In genomic region chr12:90113351-90113791, GRCm38 (mm10) we compare ENCODE assay signal across 14 mouse cellular contexts.
DNase-seq lines count a peak whose midpoint lies in the region; ATAC-seq lines count a peak whose summit lies in the region.
"Had no signal": no experiment of that assay in that cellular context is flagged by ENCODE, and none has a peak within 500 bp of the region (broad histone marks: within the 10 kb centered on the region; RNA-seq: fewer than 3 reads in every experiment).

No protein-coding gene starts in this region.

- no peaks in the 10 kb centered on the region for H3K27me3 ChIP-seq in forebrain, embryonic 12.5 days
- no peaks in the 10 kb centered on the region for H3K27me3 ChIP-seq in forebrain, embryonic 10.5 days (ENCODE audit: poor library complexity, severe bottlenecking)
- no peaks in the 10 kb centered on the region for H3K27me3 ChIP-seq in hindbrain, embryonic 15.5 days
- H3K27me3 ChIP-seq: embryonic facial prominence, embryonic 13.5 days; stomach, embryonic 15.5 days had no signal

- no peaks in the 10 kb centered on the region for H3K9me3 ChIP-seq in forebrain, embryonic 12.5 days
- H3K9me3 ChIP-seq in forebrain, embryonic 10.5 days, result no peaks in the 10 kb centered on the region
- H3K9me3 ChIP-seq in hindbrain, embryonic 15.5 days, result no peaks in the 10 kb centered on the region
- H3K9me3 ChIP-seq: embryonic facial prominence, embryonic 13.5 days; heart, embryonic 10.5 days; limb, embryonic 10.5 days; stomach, embryonic 15.5 days had no signal

- H3K36me3 ChIP-seq in forebrain, embryonic 12.5 days (replicated peaks), result no peaks in the 10 kb centered on the region
- H3K36me3 ChIP-seq in forebrain, embryonic 10.5 days (replicated peaks), result no peaks in the 10 kb centered on the region
- no peaks in the 10 kb centered on the region for H3K36me3 ChIP-seq in hindbrain, embryonic 15.5 days
- H3K36me3 ChIP-seq: embryonic facial prominence, embryonic 13.5 days; heart, embryonic 10.5 days; limb, embryonic 10.5 days; stomach, embryonic 15.5 days had no signal

- no peak overlapping the region for H3K27ac ChIP-seq in forebrain, embryonic 12.5 days
- no peak overlapping the region for H3K27ac ChIP-seq in forebrain, embryonic 10.5 days
- H3K27ac ChIP-seq in hindbrain, embryonic 15.5 days (replicated peaks), result peak overlapping the region; percentile 31; the same call in 1 of the 2 replicates
- H3K27ac ChIP-seq: embryonic facial prominence, embryonic 13.5 days; heart, embryonic 10.5 days; kidney, postnatal 0 days; limb, embryonic 10.5 days; stomach, embryonic 15.5 days had no signal

- ATAC-seq in forebrain, embryonic 12.5 days (ENCODE audit: low FRiP score), result peak; percentile 60; the same call in 1 of the 2 replicates
- ATAC-seq in hindbrain, embryonic 15.5 days (ENCODE audit: low FRiP score, low read depth), result peak; percentile 85; the same call in 1 of the 2 replicates

- no peak overlapping the region for H3K9ac ChIP-seq in forebrain, embryonic 12.5 days
- no peak overlapping the region for H3K9ac ChIP-seq in hindbrain, embryonic 15.5 days
- H3K9ac ChIP-seq: embryonic facial prominence, embryonic 13.5 days; stomach, embryonic 15.5 days had no signal

- no peak overlapping the region for H3K4me3 ChIP-seq in forebrain, embryonic 12.5 days (replicated peaks)
- H3K4me3 ChIP-seq in forebrain, embryonic 10.5 days, result no peak overlapping the region
- H3K4me3 ChIP-seq in hindbrain, embryonic 15.5 days, result no peak overlapping the region
- H3K4me3 ChIP-seq: embryonic facial prominence, embryonic 13.5 days; heart, embryonic 10.5 days; limb, embryonic 10.5 days; stomach, embryonic 15.5 days had no signal

- no peaks in the 10 kb centered on the region for H3K4me1 ChIP-seq in forebrain, embryonic 12.5 days
- no peaks in the 10 kb centered on the region for H3K4me1 ChIP-seq in forebrain, embryonic 10.5 days
- no peaks in the 10 kb centered on the region for H3K4me1 ChIP-seq in hindbrain, embryonic 15.5 days (replicated peaks)
- H3K4me1 ChIP-seq: embryonic facial prominence, embryonic 13.5 days; heart, embryonic 10.5 days; limb, embryonic 10.5 days; stomach, embryonic 15.5 days had no signal

- DNase-seq in forebrain, embryonic 10.5 days (ENCODE audit: extremely low spot score, low spot score), result no peak
- peak; percentile 37 for DNase-seq in retina, postnatal 1 day
- DNase-seq in retina, embryonic 14.5 days (ENCODE audit: low spot score), result no peak
- DNase-seq in adrenal gland, postnatal 10 days, result no peak
- no peak for DNase-seq in kidney, postnatal 14 days
- no peak for DNase-seq in testis, postnatal 14 days (ENCODE audit: low spot score)
- DNase-seq: right cerebral cortex, adult 18-20 months had no signal

- H3K4me2 ChIP-seq in forebrain, embryonic 12.5 days, result no peak overlapping the region
- H3K4me2 ChIP-seq in hindbrain, embryonic 15.5 days, result no peak overlapping the region
- H3K4me2 ChIP-seq: embryonic facial prominence, embryonic 13.5 days; stomach, embryonic 15.5 days had no signal
